ENCODE assay signal across 13 mouse cellular contexts in genomic region chr14:103343791-103344190, GRCm38 (mm10). TPM values are rescaled to one million over a fixed set of nuclear protein-coding genes. Genes with fewer than 3 reads are reported as not detected.
DNase-seq lines count a peak whose midpoint lies in the region; ATAC-seq lines count a peak whose summit lies in the region.
"Had no signal": no experiment of that assay in that cellular context is flagged by ENCODE, and none has a peak within 500 bp of the region (broad histone marks: within the 10 kb centered on the region; RNA-seq: fewer than 3 reads in every experiment).

No protein-coding gene starts in this region.

- H3K4me3 ChIP-seq in forebrain, embryonic 15.5 days: peak overlapping the region; percentile 9; the same call in 1 of the 2 replicates
- H3K4me3 ChIP-seq in forebrain, embryonic 10.5 days: no peak overlapping the region; the same call in 1 of the 2 replicates
- no peak overlapping the region for H3K4me3 ChIP-seq in midbrain, embryonic 12.5 days
- H3K4me3 ChIP-seq in midbrain, embryonic 10.5 days: no peak overlapping the region
- peak overlapping the region; percentile 18 for H3K4me3 ChIP-seq in hindbrain, embryonic 15.5 days
- H3K4me3 ChIP-seq in neural tube, embryonic 13.5 days: peak overlapping the region; percentile 21
- H3K4me3 ChIP-seq: limb, embryonic 13.5 days had no signal

- no peaks in the 10 kb centered on the region for H3K9me3 ChIP-seq in forebrain, embryonic 15.5 days
- no peaks in the 10 kb centered on the region for H3K9me3 ChIP-seq in forebrain, embryonic 10.5 days
- no peaks in the 10 kb centered on the region for H3K9me3 ChIP-seq in midbrain, embryonic 12.5 days
- H3K9me3 ChIP-seq in midbrain, embryonic 10.5 days (replicated peaks): no peaks in the 10 kb centered on the region
- no peaks in the 10 kb centered on the region for H3K9me3 ChIP-seq in hindbrain, embryonic 15.5 days
- no peaks in the 10 kb centered on the region for H3K9me3 ChIP-seq in neural tube, embryonic 13.5 days
- H3K9me3 ChIP-seq: limb, embryonic 13.5 days had no signal

- ATAC-seq in forebrain, embryonic 15.5 days (replicated peaks): no peak
- no peak for ATAC-seq in midbrain, embryonic 12.5 days (ENCODE audit: low FRiP score, low read depth)
- no peak for ATAC-seq in hindbrain, embryonic 15.5 days (ENCODE audit: low FRiP score, low read depth)
- no peak for ATAC-seq in neural tube, embryonic 13.5 days (ENCODE audit: low read depth)
- ATAC-seq: intestine, embryonic 16.5 days had no signal

- H3K4me1 ChIP-seq in forebrain, embryonic 15.5 days: peaks cover 33% of the 10 kb centered on the region
- H3K4me1 ChIP-seq in forebrain, embryonic 10.5 days: peaks cover 30% of the 10 kb centered on the region
- peaks cover 17% of the 10 kb centered on the region for H3K4me1 ChIP-seq in midbrain, embryonic 12.5 days
- H3K4me1 ChIP-seq in midbrain, embryonic 10.5 days: peaks cover 35% of the 10 kb centered on the region
- peaks cover 42% of the 10 kb centered on the region for H3K4me1 ChIP-seq in hindbrain, embryonic 15.5 days (replicated peaks)
- H3K4me1 ChIP-seq in neural tube, embryonic 13.5 days (replicated peaks): peaks cover 50% of the 10 kb centered on the region

- H3K36me3 ChIP-seq in forebrain, embryonic 15.5 days: no peaks in the 10 kb centered on the region
- H3K36me3 ChIP-seq in forebrain, embryonic 10.5 days (replicated peaks): no peaks in the 10 kb centered on the region
- H3K36me3 ChIP-seq in midbrain, embryonic 12.5 days: no peaks in the 10 kb centered on the region
- H3K36me3 ChIP-seq in midbrain, embryonic 10.5 days: no peaks in the 10 kb centered on the region
- no peaks in the 10 kb centered on the region for H3K36me3 ChIP-seq in hindbrain, embryonic 15.5 days
- H3K36me3 ChIP-seq in neural tube, embryonic 13.5 days: no peaks in the 10 kb centered on the region
- H3K36me3 ChIP-seq: limb, embryonic 13.5 days had no signal

- H3K27me3 ChIP-seq in forebrain, embryonic 15.5 days: no peaks in the 10 kb centered on the region
- H3K27me3 ChIP-seq in forebrain, embryonic 10.5 days (ENCODE audit: poor library complexity, severe bottlenecking): peaks cover 8% of the 10 kb centered on the region
- H3K27me3 ChIP-seq in midbrain, embryonic 12.5 days: no peaks in the 10 kb centered on the region
- H3K27me3 ChIP-seq in midbrain, embryonic 10.5 days (ENCODE audit: low read depth, poor library complexity, severe bottlenecking): peaks cover 9% of the 10 kb centered on the region; the same call in 1 of the 2 replicates
- H3K27me3 ChIP-seq in hindbrain, embryonic 15.5 days: no peaks in the 10 kb centered on the region
- no peaks in the 10 kb centered on the region for H3K27me3 ChIP-seq in neural tube, embryonic 13.5 days
- H3K27me3 ChIP-seq: limb, embryonic 13.5 days had no signal

- 70% methylated on average over 5 of the region's 5 CpGs for WGBS in forebrain, embryonic 15.5 days
- 66% methylated on average over 5 of the region's 5 CpGs for WGBS in forebrain, embryonic 10.5 days
- 59% methylated on average over 5 of the region's 5 CpGs for WGBS in midbrain, embryonic 12.5 days
- 70% methylated on average over 5 of the region's 5 CpGs for WGBS in midbrain, embryonic 10.5 days
- WGBS in hindbrain, embryonic 15.5 days: 63% methylated on average over 5 of the region's 5 CpGs
- WGBS in neural tube, embryonic 13.5 days: 61% methylated on average over 5 of the region's 5 CpGs

- H3K9ac ChIP-seq in forebrain, embryonic 15.5 days (replicated peaks): no peak overlapping the region
- H3K9ac ChIP-seq in midbrain, embryonic 12.5 days (replicated peaks): no peak overlapping the region
- H3K9ac ChIP-seq in hindbrain, embryonic 15.5 days: no peak overlapping the region
- H3K9ac ChIP-seq in neural tube, embryonic 13.5 days: peak overlapping the region; percentile 49; the same call in 1 of the 2 replicates
- H3K9ac ChIP-seq: limb, embryonic 13.5 days had no signal

- no peak overlapping the region for H3K27ac ChIP-seq in forebrain, embryonic 15.5 days (replicated peaks)
- no peak overlapping the region for H3K27ac ChIP-seq in forebrain, embryonic 10.5 days
- no peak overlapping the region for H3K27ac ChIP-seq in midbrain, embryonic 12.5 days (replicated peaks)
- no peak overlapping the region for H3K27ac ChIP-seq in midbrain, embryonic 10.5 days (replicated peaks)
- H3K27ac ChIP-seq in hindbrain, embryonic 15.5 days (replicated peaks): no peak overlapping the region
- H3K27ac ChIP-seq in neural tube, embryonic 13.5 days (replicated peaks): no peak overlapping the region
- H3K27ac ChIP-seq: limb, embryonic 13.5 days had no signal

- no peak for DNase-seq in forebrain, embryonic 10.5 days (ENCODE audit: extremely low spot score, low spot score)
- DNase-seq in midbrain, embryonic 10.5 days (ENCODE audit: low spot score): no peak
- DNase-seq in cerebellum, adult 18-20 months: no peak
- no peak for DNase-seq in gastrocnemius, adult 18-20 months (ENCODE audit: low spot score)
- DNase-seq: cerebellum, adult 9-10 months; kidney, postnatal 25 days; thymus, adult 18-20 months had no signal

- peak overlapping the region; percentile 33 for H3K4me2 ChIP-seq in forebrain, embryonic 15.5 days (replicated peaks)
- peak overlapping the region; percentile 13 for H3K4me2 ChIP-seq in midbrain, embryonic 12.5 days (replicated peaks)
- peak overlapping the region; percentile 43 for H3K4me2 ChIP-seq in hindbrain, embryonic 15.5 days
- H3K4me2 ChIP-seq in neural tube, embryonic 13.5 days: peak overlapping the region; percentile 48

RNA-seq across cellular contexts. Expression of gene Mycbp2, which starts 2.8 kb away (rescaled TPM):
- polyA plus RNA-seq in forebrain, embryonic 15.5 days (2015; fragmentation: Nextera tagmentation; extraction: Ambion mirVana): 49.5 and 51.8 TPM in 2 replicates
- polyA plus RNA-seq in forebrain, embryonic 10.5 days (2016; fragmentation: Nextera tagmentation; extraction: Ambion mirVana): 15.2 and 17.2 TPM in 2 replicates
- 34.4 and 37.1 TPM in 2 replicates for polyA plus RNA-seq in midbrain, embryonic 12.5 days (2016; fragmentation: Nextera tagmentation; extraction: Ambion mirVana)
- polyA plus RNA-seq in midbrain, embryonic 10.5 days (2016; fragmentation: Nextera tagmentation; extraction: Ambion mirVana): 15.0 and 20.3 TPM in 2 replicates
- 57.0 and 57.1 TPM in 2 replicates for polyA plus RNA-seq in hindbrain, embryonic 15.5 days (2015; fragmentation: Nextera tagmentation; extraction: Ambion mirVana)
- polyA plus RNA-seq in neural tube, embryonic 13.5 days (2015; fragmentation: Nextera tagmentation; extraction: Ambion mirVana): 50.1 and 51.8 TPM in 2 replicates
- 10 to 100 TPM; 22.6 to 31.7 TPM for total RNA-seq in gastrocnemius, adult 18-20 months (2021)

Comparison
In these comparisons a context has a peak if more than half of its experiments do, and no peak if none do; other contexts are left out.
1. H3K4me3 ChIP-seq: peak in forebrain, embryonic 15.5 days (single experiment), hindbrain, embryonic 15.5 days (single experiment) and neural tube, embryonic 13.5 days (single experiment); none in forebrain, embryonic 10.5 days (single experiment), midbrain, embryonic 12.5 days (single experiment) and midbrain, embryonic 10.5 days (single experiment).
2. Peak in every context shown above with its lines, with median percentiles within 50 percentile points of each other: H3K4me2 ChIP-seq.